Mouse (Mus musculus) cortical plate, adult 2 months (tissue): ENCODE results near the gene Akap12. TPM values are rescaled to one million over a fixed set of nuclear protein-coding genes. Genes with fewer than 3 reads are reported as not detected.

Experiments used
- H3K27ac ChIP-seq: fragments of 200-500 bp; 2 replicates; pipeline ENCODE4 v1.5.1; 2012; ENCODE audit warnings: low read length, control low read depth, inconsistent platforms; ENCODE audit not compliant: insufficient read depth
- H3K4me1 ChIP-seq: fragments of 200-500 bp; 2 replicates; pipeline ENCODE4 v1.6.1; 2011; ENCODE audit warnings: low read length; ENCODE audit not compliant: control insufficient read depth, insufficient read depth
- H3K4me3 ChIP-seq: fragments of 200-500 bp; 2 replicates; pipeline ENCODE4 v1.5.1; 2011; ENCODE audit warnings: mild to moderate bottlenecking, low read length, control low read depth; ENCODE audit not compliant: insufficient read depth
- CTCF ChIP-seq: fragments of 200-500 bp; IDR thresholded peaks from 2 replicates; pipeline ENCODE4 v1.5.1; 2011; ENCODE audit warnings: mild to moderate bottlenecking, control low read depth, low read length; ENCODE audit not compliant: insufficient read depth; ENCODE audit errors: extremely low read depth
- POLR2A ChIP-seq: fragments of 200-500 bp; IDR thresholded peaks from 2 replicates; pipeline ENCODE4 v1.6.1; 2011; ENCODE audit warnings: mild to moderate bottlenecking, low read length, control low read depth; ENCODE audit not compliant: insufficient read depth; ENCODE audit errors: extremely low read depth
- polyA plus RNA-seq: library from polyadenylated mRNA; depleted of rRNA; stranded (reverse); fragments of >200 nt; gene quantifications from 2 replicates; pipeline ENCODE4 v1.2.3, GENCODE M21; 2012

The Akap12 gene
- polyA plus RNA-seq, 1 experiment, result 11.8 TPM

GRCm38 (mm10) chr10:4354371-4355260 lies 88.4 kb downstream of the Akap12 start:
- TF ChIP-seq CTCF, result no peak
- TF ChIP-seq POLR2A, result no peak

GRCm38 (mm10) chr10:4355882-4356451 lies 89.8 kb downstream of the Akap12 start:
- Histone ChIP-seq H3K4me3 (no peak overlapping the region), H3K27ac (no peak overlapping the region), H3K4me1 (no peaks in the 10 kb centered on the region)
- no peak for TF ChIP-seq CTCF
- no peak for TF ChIP-seq POLR2A

More at GRCm38 (mm10) chr10:4354371-4355260, 88.4 kb downstream of the Akap12 start:
- Histone ChIP-seq H3K4me1 (no peaks in the 10 kb centered on the region), H3K27ac (no peak overlapping the region), H3K4me3 (no peak overlapping the region)

- no peak overlapping the region for H3K27ac ChIP-seq
- no peaks in the 10 kb centered on the region for H3K4me1 ChIP-seq
- TF ChIP-seq POLR2A, result no peak
- no peak for TF ChIP-seq CTCF
Measured at GRCm38 (mm10) chr10:4356640-4357039, 90.5 kb downstream of the Akap12 start.

GRCm38 (mm10) chr10:4357435-4357834 lies 91.3 kb downstream of the Akap12 start:
- Histone ChIP-seq H3K27ac (no peak overlapping the region), H3K4me1 (no peaks in the 10 kb centered on the region), H3K4me3 (no peak overlapping the region)
- TF ChIP-seq CTCF, result no peak
- no peak for TF ChIP-seq POLR2A

More at GRCm38 (mm10) chr10:4356640-4357039, 90.5 kb downstream of the Akap12 start:
- no peak overlapping the region for H3K4me3 ChIP-seq

- TF ChIP-seq POLR2A, result no peak
- TF ChIP-seq CTCF, result no peak
Measured at GRCm38 (mm10) chr10:4364618-4365017, 98.4 kb downstream of the Akap12 start.

GRCm38 (mm10) chr10:4370105-4370504 lies 103.9 kb downstream of the Akap12 start:
- TF ChIP-seq CTCF (no peak), POLR2A (no peak)
- Histone ChIP-seq H3K4me3 (no peak overlapping the region), H3K4me1 (no peaks in the 10 kb centered on the region), H3K27ac (no peak overlapping the region)

More at GRCm38 (mm10) chr10:4364618-4365017, 98.4 kb downstream of the Akap12 start:
- H3K4me3 ChIP-seq, result no peak overlapping the region
- H3K4me1 ChIP-seq, result no peaks in the 10 kb centered on the region
- no peak overlapping the region for H3K27ac ChIP-seq

GRCm38 (mm10) chr10:4372011-4372410 lies 105.8 kb downstream of the Akap12 start:
- Histone ChIP-seq H3K4me1 (no peaks in the 10 kb centered on the region), H3K27ac (no peak overlapping the region), H3K4me3 (no peak overlapping the region)
- TF ChIP-seq POLR2A, result no peak
- TF ChIP-seq CTCF, result peak; percentile 43; the same call in 1 of the 2 replicates

- TF ChIP-seq CTCF (no peak), POLR2A (no peak)
- Histone ChIP-seq H3K4me3 (no peak overlapping the region), H3K27ac (no peak overlapping the region), H3K4me1 (no peaks in the 10 kb centered on the region)
Measured at GRCm38 (mm10) chr10:4373558-4373957, 107.4 kb downstream of the Akap12 start.

GRCm38 (mm10) chr10:4374239-4374638 lies 108.1 kb downstream of the Akap12 start:
- no peak for TF ChIP-seq POLR2A
- no peak for TF ChIP-seq CTCF

More at GRCm38 (mm10) chr10:4374239-4374638, 108.1 kb downstream of the Akap12 start:
- H3K4me3 ChIP-seq, result no peak overlapping the region
- H3K27ac ChIP-seq, result no peak overlapping the region
- no peaks in the 10 kb centered on the region for H3K4me1 ChIP-seq
